Mouse (Mus musculus): Measurements from ENCODE around the gene Nrp1. TPM values are rescaled to one million over a fixed set of nuclear protein-coding genes. Genes with fewer than 3 reads are reported as not detected.

Nrp1 gene
- polyA plus RNA-seq, 1 experiment from 2014 or later, result 132 TPM

- H3K36me3 ChIP-seq, result no peaks in the 10 kb centered on the region
- H3K27me3 ChIP-seq, result no peaks in the 10 kb centered on the region
- peak overlapping the region; percentile 19 for H3K4me2 ChIP-seq (replicated peaks)
- peaks cover 17% of the 10 kb centered on the region for H3K4me1 ChIP-seq
- no peak overlapping the region for H3K4me3 ChIP-seq
- WGBS, result 1% methylated on average over 8 of the region's 8 CpGs
- H3K9ac ChIP-seq (replicated peaks), result no peak overlapping the region; the same call in 1 of the 2 replicates
- peak overlapping the region; percentile 89 for H3K27ac ChIP-seq (replicated peaks)
- ATAC-seq (replicated peaks), result peak; percentile 96
- no peaks in the 10 kb centered on the region for H3K9me3 ChIP-seq
Measured at GRCm38 (mm10) chr8:128528591-128529383, 170.4 kb downstream of the Nrp1 start.

DNA sequence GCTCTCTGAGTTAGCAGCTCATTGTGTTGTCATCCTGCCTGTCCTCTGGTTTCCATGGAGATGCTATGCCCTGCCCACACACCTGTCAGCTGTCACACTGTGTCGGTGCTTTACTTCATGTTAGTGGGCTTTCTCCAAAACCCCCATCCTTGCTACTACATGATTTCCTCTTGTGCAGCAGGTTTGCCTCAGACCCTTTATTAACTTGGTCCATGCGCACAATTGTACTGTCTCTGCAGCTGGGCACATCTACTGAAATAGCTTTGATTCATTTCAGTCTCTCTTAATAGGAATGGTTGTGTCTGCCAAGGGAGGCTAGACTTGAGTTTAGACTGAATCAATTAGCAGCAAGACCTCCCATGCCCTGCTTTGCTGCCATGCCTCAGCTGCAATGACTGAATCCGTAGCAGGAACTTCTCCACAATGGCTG lies 176.1 kb downstream of the Nrp1 start:
- 19% methylated on average over 3 of the region's 3 CpGs for WGBS
- Histone ChIP-seq H3K4me3 (no peak overlapping the region), H3K4me2 (replicated peaks) (no peak overlapping the region), H3K27ac (replicated peaks) (peak overlapping the region; percentile 55; the same call in 1 of the 2 replicates), H3K27me3 (no peaks in the 10 kb centered on the region), H3K9me3 (no peaks in the 10 kb centered on the region), H3K9ac (replicated peaks) (no peak overlapping the region), H3K4me1 (peaks cover 13% of the 10 kb centered on the region), H3K36me3 (no peaks in the 10 kb centered on the region)
- peak; percentile 86 for ATAC-seq (replicated peaks)

DNA sequence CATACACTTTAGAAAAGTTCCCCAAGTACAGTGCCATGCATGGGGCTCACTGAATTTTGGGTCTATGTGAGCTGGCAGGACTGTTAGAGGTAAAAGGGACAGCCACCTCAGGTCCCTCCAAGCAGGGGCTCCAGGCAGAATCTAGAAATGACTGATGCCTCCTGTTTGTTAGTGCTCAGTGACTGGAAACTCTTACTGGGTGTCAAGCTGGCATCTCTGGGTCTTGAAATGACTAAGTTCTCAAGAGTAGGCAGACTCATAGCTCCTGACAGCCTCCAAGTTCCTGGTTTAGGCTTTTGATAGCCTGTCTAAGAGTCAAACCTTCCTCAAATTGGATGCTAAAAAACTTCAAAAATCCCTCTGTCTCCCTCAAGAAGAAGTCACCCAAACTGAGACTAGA lies 177.3 kb downstream of the Nrp1 start:
- H3K9me3 ChIP-seq, result no peaks in the 10 kb centered on the region
- no peak for ATAC-seq (replicated peaks)
- no peak overlapping the region for H3K9ac ChIP-seq (replicated peaks)

DNA sequence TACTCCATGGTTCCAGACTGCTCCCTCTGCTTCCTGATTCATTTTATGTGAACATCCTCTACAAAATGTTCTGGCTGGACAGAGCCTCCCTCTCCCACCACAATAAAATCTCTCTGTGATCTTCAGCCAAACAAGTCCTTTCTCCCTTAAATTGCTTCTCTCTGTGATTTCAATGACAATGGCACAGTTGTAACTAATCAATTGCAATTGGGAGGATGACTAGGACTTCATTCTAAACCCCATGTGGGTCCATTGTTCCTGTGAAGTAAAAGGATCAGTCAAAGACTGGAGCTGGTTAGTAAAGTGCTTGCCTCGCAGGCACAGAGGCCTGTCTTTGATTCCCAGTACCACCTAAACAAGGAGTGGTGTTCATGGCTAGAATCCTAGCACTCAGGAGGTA lies 180.0 kb downstream of the Nrp1 start:
- 3% methylated on average over 1 of the region's 1 CpGs for WGBS
- no peak overlapping the region for H3K4me3 ChIP-seq
- peaks cover 11% of the 10 kb centered on the region for H3K4me1 ChIP-seq
- no peak for ATAC-seq (replicated peaks)
- no peak overlapping the region for H3K9ac ChIP-seq (replicated peaks)
- H3K27ac ChIP-seq (replicated peaks), result no peak overlapping the region
- H3K27me3 ChIP-seq, result no peaks in the 10 kb centered on the region
- H3K36me3 ChIP-seq, result no peaks in the 10 kb centered on the region
- no peaks in the 10 kb centered on the region for H3K9me3 ChIP-seq
- H3K4me2 ChIP-seq (replicated peaks), result no peak overlapping the region

More for the DNA sequence above, 177.3 kb downstream of the Nrp1 start:
- Histone ChIP-seq H3K36me3 (no peaks in the 10 kb centered on the region), H3K4me2 (replicated peaks) (no peak overlapping the region), H3K27ac (replicated peaks) (no peak overlapping the region), H3K4me3 (no peak overlapping the region), H3K27me3 (no peaks in the 10 kb centered on the region), H3K4me1 (peaks cover 11% of the 10 kb centered on the region)

DNA sequence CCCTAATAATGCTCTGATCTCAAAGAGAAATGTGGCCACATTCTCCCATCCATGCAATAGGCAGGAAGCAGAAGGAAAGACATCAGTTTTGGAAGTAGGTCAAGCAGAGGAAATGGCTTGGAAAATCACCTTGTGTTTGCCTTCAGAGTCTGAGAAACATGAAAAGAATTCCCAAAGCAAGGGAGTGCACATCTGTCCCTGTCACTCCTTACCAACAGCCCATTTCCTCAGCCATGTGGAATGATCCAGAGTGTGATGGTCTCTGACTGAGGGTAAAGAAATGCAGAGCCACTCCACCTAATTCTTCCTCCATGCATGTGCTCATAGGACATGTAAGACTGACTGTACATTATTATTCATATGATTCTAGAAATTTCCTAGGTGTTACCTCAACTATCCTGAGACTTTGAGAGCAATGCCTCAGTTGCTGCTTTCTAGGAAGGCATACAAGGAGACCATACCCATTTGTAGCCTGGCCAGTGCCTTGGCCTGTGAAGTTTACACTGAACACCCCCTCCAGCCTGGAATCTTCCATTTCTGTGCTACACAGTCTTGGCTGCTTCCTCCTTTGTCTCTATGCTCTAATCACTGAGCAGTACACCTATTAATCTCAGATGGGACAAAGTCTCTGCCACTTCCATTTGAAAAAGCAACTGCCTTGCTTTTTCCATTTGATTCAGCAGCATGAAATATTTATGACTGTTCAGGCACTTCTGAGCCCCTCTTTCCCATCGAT lies 183.1 kb downstream of the Nrp1 start:
- H3K36me3 ChIP-seq, result no peaks in the 10 kb centered on the region
- no peaks in the 10 kb centered on the region for H3K9me3 ChIP-seq
- no peak overlapping the region for H3K9ac ChIP-seq (replicated peaks)
- H3K4me2 ChIP-seq (replicated peaks), result no peak overlapping the region
- no peak overlapping the region for H3K27ac ChIP-seq (replicated peaks)
- 85% methylated on average over 1 of the region's 1 CpGs for WGBS
- no peak for ATAC-seq (replicated peaks)
- H3K27me3 ChIP-seq, result no peaks in the 10 kb centered on the region
- H3K4me3 ChIP-seq, result no peak overlapping the region
- 0 out of 2 replicates have a peak, but pooled peaks cover 4% of the 10 kb centered on the region for H3K4me1 ChIP-seq

GRCm38 (mm10) chr8:128544128-128544846 lies 185.9 kb downstream of the Nrp1 start:
- H3K27me3 ChIP-seq, result no peaks in the 10 kb centered on the region
- no peaks in the 10 kb centered on the region for H3K9me3 ChIP-seq
- H3K4me3 ChIP-seq, result no peak overlapping the region
- ATAC-seq (replicated peaks), result no peak
- H3K4me2 ChIP-seq (replicated peaks), result no peak overlapping the region
- no peak overlapping the region for H3K27ac ChIP-seq (replicated peaks)
- 86% methylated on average over 2 of the region's 2 CpGs for WGBS
- H3K9ac ChIP-seq (replicated peaks), result no peak overlapping the region
- H3K4me1 ChIP-seq, result 0 out of 2 replicates have a peak, but pooled peaks cover 4% of the 10 kb centered on the region
- H3K36me3 ChIP-seq, result no peaks in the 10 kb centered on the region

GRCm38 (mm10) chr8:128546287-128546686 lies 187.9 kb downstream of the Nrp1 start:
- Histone ChIP-seq H3K9me3 (no peaks in the 10 kb centered on the region), H3K9ac (replicated peaks) (no peak overlapping the region)
- WGBS, result 95% methylated on average over 1 of the region's 1 CpGs

GRCm38 (mm10) chr8:128547361-128547760 lies 189.0 kb downstream of the Nrp1 start:
- no peak for ATAC-seq (replicated peaks)
- Histone ChIP-seq H3K4me3 (no peak overlapping the region), H3K27me3 (no peaks in the 10 kb centered on the region), H3K9ac (replicated peaks) (no peak overlapping the region), H3K4me1 (peaks cover 13% of the 10 kb centered on the region), H3K4me2 (replicated peaks) (no peak overlapping the region), H3K9me3 (no peaks in the 10 kb centered on the region), H3K36me3 (no peaks in the 10 kb centered on the region), H3K27ac (replicated peaks) (no peak overlapping the region)
- WGBS, result 92% methylated on average over 4 of the region's 4 CpGs

More at GRCm38 (mm10) chr8:128546287-128546686, 187.9 kb downstream of the Nrp1 start:
- Histone ChIP-seq H3K4me1 (peaks cover 6% of the 10 kb centered on the region), H3K27ac (replicated peaks) (no peak overlapping the region), H3K4me3 (no peak overlapping the region), H3K36me3 (no peaks in the 10 kb centered on the region), H3K4me2 (replicated peaks) (no peak overlapping the region), H3K27me3 (no peaks in the 10 kb centered on the region)
- ATAC-seq (replicated peaks), result no peak

DNA sequence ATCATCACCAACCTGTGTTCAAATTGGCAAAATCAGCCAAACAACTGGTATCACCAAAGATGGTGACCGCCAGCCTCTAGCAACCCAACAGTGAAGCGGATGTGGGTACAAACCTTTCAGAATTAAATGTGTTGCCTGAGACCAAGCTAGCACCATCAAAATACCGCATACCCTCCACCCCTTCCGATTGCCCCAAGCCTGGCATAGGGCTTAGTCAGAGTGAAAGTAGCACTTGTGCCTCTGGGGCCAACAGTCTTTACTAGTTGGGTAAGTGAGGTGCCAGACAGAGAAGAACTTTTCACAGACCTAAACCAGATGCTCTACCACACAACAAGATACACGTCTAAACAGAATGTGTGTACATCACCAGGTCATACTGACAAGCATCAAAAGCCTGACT lies 191.3 kb downstream of the Nrp1 start:
- no peaks in the 10 kb centered on the region for H3K27me3 ChIP-seq
- ATAC-seq (replicated peaks), result no peak
- no peak overlapping the region for H3K9ac ChIP-seq (replicated peaks)
- no peaks in the 10 kb centered on the region for H3K36me3 ChIP-seq
- H3K4me1 ChIP-seq, result peaks cover 8% of the 10 kb centered on the region
- H3K4me3 ChIP-seq, result no peak overlapping the region
- no peak overlapping the region for H3K27ac ChIP-seq (replicated peaks)
- no peaks in the 10 kb centered on the region for H3K9me3 ChIP-seq
- no peak overlapping the region for H3K4me2 ChIP-seq (replicated peaks)
- 97% methylated on average over 5 of the region's 5 CpGs for WGBS

- no peaks in the 10 kb centered on the region for H3K27me3 ChIP-seq
- H3K4me1 ChIP-seq, result peaks cover 8% of the 10 kb centered on the region
- no peak overlapping the region for H3K27ac ChIP-seq (replicated peaks)
- no peak overlapping the region for H3K9ac ChIP-seq (replicated peaks)
- H3K9me3 ChIP-seq, result no peaks in the 10 kb centered on the region
- ATAC-seq (replicated peaks), result peak; percentile 57; the same call in 1 of the 2 replicates
- no peak overlapping the region for H3K4me3 ChIP-seq
- 45% methylated on average over 15 of the region's 15 CpGs for WGBS
- H3K36me3 ChIP-seq, result no peaks in the 10 kb centered on the region
- H3K4me2 ChIP-seq (replicated peaks), result no peak overlapping the region
Measured at GRCm38 (mm10) chr8:128551421-128552139, 193.2 kb downstream of the Nrp1 start.

Measured in forebrain, embryonic 15.5 days (tissue).